ENCODE assay signal across 18 mouse cellular contexts in genomic region chr5:81321276-81321934, GRCm38 (mm10).
DNase-seq lines count a peak whose midpoint lies in the region; ATAC-seq and TF ChIP-seq lines count a peak whose summit lies in the region.
"Had no signal": no experiment of that assay in that cellular context is flagged by ENCODE, and none has a peak within 500 bp of the region (broad histone marks: within the 10 kb centered on the region; RNA-seq: fewer than 3 reads in every experiment).

No protein-coding gene starts in this region.

- TF ChIP-seq CTCF in lung, postnatal 0 days (IDR thresholded peaks at IDR 0.05) = no peak

- WGBS in lung, postnatal 0 days = 78% methylated on average over 2 of the region's 2 CpGs
- WGBS in forebrain, embryonic 12.5 days = 16% methylated on average over 2 of the region's 2 CpGs
- 7% methylated on average over 2 of the region's 2 CpGs for WGBS in forebrain, embryonic 15.5 days

- H3K9me3 ChIP-seq in lung, postnatal 0 days (ENCODE audit: low read length) = no peaks in the 10 kb centered on the region
- no peaks in the 10 kb centered on the region for H3K9me3 ChIP-seq in forebrain, embryonic 12.5 days
- no peaks in the 10 kb centered on the region for H3K9me3 ChIP-seq in forebrain, embryonic 15.5 days
- H3K9me3 ChIP-seq: embryonic facial prominence, embryonic 12.5 days; hindbrain, embryonic 10.5 days; intestine, embryonic 15.5 days had no signal

- TF ChIP-seq EP300 in lung, postnatal 0 days (IDR thresholded peaks at IDR 0.05) = no peak

- peak; percentile 11 for DNase-seq in lung, postnatal 0 days (ENCODE audit: low spot score)
- DNase-seq in lung, postnatal 4 days = no peak
- DNase-seq in right cerebral cortex, postnatal 4 days = no peak
- DNase-seq in urinary bladder, postnatal 25 days (ENCODE audit: low spot score) = no peak
- DNase-seq: adrenal gland, adult 8-10 months; adrenal gland, postnatal 36 days; cerebellum, adult 11 months; cerebellum, adult 8-10 months; cerebellum, postnatal 14 days; gastrocnemius, postnatal 10 days; heart, adult 2 months had no signal

- H3K27me3 ChIP-seq in lung, postnatal 0 days (replicated peaks; ENCODE audit: insufficient read depth, low read length) = no peaks in the 10 kb centered on the region
- peaks cover 21% of the 10 kb centered on the region for H3K27me3 ChIP-seq in forebrain, embryonic 12.5 days
- peaks cover 4% of the 10 kb centered on the region; the same call in 1 of the 2 replicates for H3K27me3 ChIP-seq in forebrain, embryonic 15.5 days
- H3K27me3 ChIP-seq: embryonic facial prominence, embryonic 12.5 days; intestine, embryonic 15.5 days had no signal

- no peak overlapping the region for H3K4me2 ChIP-seq in lung, postnatal 0 days (replicated peaks; ENCODE audit: low read depth, low read length)
- no peak overlapping the region for H3K4me2 ChIP-seq in forebrain, embryonic 12.5 days
- no peak overlapping the region for H3K4me2 ChIP-seq in forebrain, embryonic 15.5 days (replicated peaks)
- H3K4me2 ChIP-seq: embryonic facial prominence, embryonic 12.5 days; heart, embryonic 11.5 days; hindbrain, embryonic 14.5 days; intestine, embryonic 15.5 days had no signal

- no peak overlapping the region for H3K27ac ChIP-seq in lung, postnatal 0 days (ENCODE audit: low read length)
- H3K27ac ChIP-seq in forebrain, embryonic 12.5 days = no peak overlapping the region
- no peak overlapping the region for H3K27ac ChIP-seq in forebrain, embryonic 15.5 days (replicated peaks)
- H3K27ac ChIP-seq: embryonic facial prominence, embryonic 12.5 days; heart, adult 2 months; hindbrain, embryonic 10.5 days; hindbrain, embryonic 14.5 days; intestine, embryonic 15.5 days had no signal

- no peaks in the 10 kb centered on the region for H3K36me3 ChIP-seq in lung, postnatal 0 days (ENCODE audit: insufficient read depth, low read length)
- no peaks in the 10 kb centered on the region for H3K36me3 ChIP-seq in forebrain, embryonic 12.5 days (replicated peaks)
- H3K36me3 ChIP-seq in forebrain, embryonic 15.5 days = no peaks in the 10 kb centered on the region
- H3K36me3 ChIP-seq: embryonic facial prominence, embryonic 12.5 days; hindbrain, embryonic 10.5 days; intestine, embryonic 15.5 days had no signal

- ATAC-seq in lung, postnatal 0 days = no peak
- peak; percentile 77; the same call in 1 of the 2 replicates for ATAC-seq in forebrain, embryonic 12.5 days (ENCODE audit: low FRiP score)
- peak; percentile 74 for ATAC-seq in forebrain, embryonic 15.5 days (replicated peaks)
- ATAC-seq: intestine, embryonic 15.5 days had no signal

- H3K4me1 ChIP-seq in lung, postnatal 0 days (ENCODE audit: insufficient read depth, low read depth, low read length) = no peaks in the 10 kb centered on the region
- no peaks in the 10 kb centered on the region for H3K4me1 ChIP-seq in forebrain, embryonic 12.5 days
- peaks cover 7% of the 10 kb centered on the region for H3K4me1 ChIP-seq in forebrain, embryonic 15.5 days
- H3K4me1 ChIP-seq: embryonic facial prominence, embryonic 12.5 days; hindbrain, embryonic 10.5 days; intestine, embryonic 15.5 days had no signal

- H3K9ac ChIP-seq in lung, postnatal 0 days (replicated peaks; ENCODE audit: low read depth) = no peak overlapping the region
- H3K9ac ChIP-seq in forebrain, embryonic 12.5 days = no peak overlapping the region
- H3K9ac ChIP-seq in forebrain, embryonic 15.5 days (replicated peaks) = no peak overlapping the region
- H3K9ac ChIP-seq: embryonic facial prominence, embryonic 12.5 days; hindbrain, embryonic 14.5 days; intestine, embryonic 15.5 days had no signal

- no peak overlapping the region for H3K4me3 ChIP-seq in lung, postnatal 0 days (ENCODE audit: low read depth, low read length)
- H3K4me3 ChIP-seq in forebrain, embryonic 12.5 days (replicated peaks) = no peak overlapping the region
- H3K4me3 ChIP-seq in forebrain, embryonic 15.5 days = no peak overlapping the region
- H3K4me3 ChIP-seq: embryonic facial prominence, embryonic 12.5 days; heart, adult 2 months; hindbrain, embryonic 10.5 days; intestine, embryonic 15.5 days had no signal
